Mouse (Mus musculus): ENCODE data around the gene Sgip1.

Gene Sgip1

GRCm38 (mm10) chr4:102741287-102741686, at the start of gene Sgip1:
Gene Sgip1, plus strand, starts transcription at chr4:102741297.
- no peak for DNase-seq

- DNase-seq, result no peak
Measured at GRCm38 (mm10) chr4:102691402-102691801, 49.7 kb upstream of the Sgip1 start.

- DNase-seq, result no peak
Measured at GRCm38 (mm10) chr4:102697966-102698365, 43.1 kb upstream of the Sgip1 start.

- no peak for DNase-seq
Measured at GRCm38 (mm10) chr4:102711731-102712130, 29.4 kb upstream of the Sgip1 start.

- DNase-seq, result no peak
Measured at GRCm38 (mm10) chr4:102715532-102715931, 25.6 kb upstream of the Sgip1 start.

GRCm38 (mm10) chr4:102717123-102717828, 23.8 kb upstream of the Sgip1 start:
- DNase-seq, result no peak

- no peak for DNase-seq
Measured at GRCm38 (mm10) chr4:102719535-102719934, 21.6 kb upstream of the Sgip1 start.

- no peak for DNase-seq
Measured at GRCm38 (mm10) chr4:102719951-102720350, 21.1 kb upstream of the Sgip1 start.

GRCm38 (mm10) chr4:102724442-102724841, 16.7 kb upstream of the Sgip1 start:
- DNase-seq, result no peak

- DNase-seq, result no peak
Measured at GRCm38 (mm10) chr4:102730976-102731375, 10.1 kb upstream of the Sgip1 start.

- no peak for DNase-seq
Measured at GRCm38 (mm10) chr4:102734022-102734657, 7.0 kb upstream of the Sgip1 start.

- no peak for DNase-seq
Measured at GRCm38 (mm10) chr4:102753334-102754090, 12.4 kb downstream of the Sgip1 start.

- DNase-seq, result peak; percentile 5
Measured at GRCm38 (mm10) chr4:102759095-102759890, 18.2 kb downstream of the Sgip1 start.

- DNase-seq, result peak; percentile 19
Measured at GRCm38 (mm10) chr4:102760042-102760821, 19.1 kb downstream of the Sgip1 start.

GRCm38 (mm10) chr4:102762075-102762474, 21.0 kb downstream of the Sgip1 start:
- DNase-seq, result no peak

GRCm38 (mm10) chr4:102769070-102769469, 28.0 kb downstream of the Sgip1 start:
- no peak for DNase-seq

GRCm38 (mm10) chr4:102769936-102770335, 28.8 kb downstream of the Sgip1 start:
- no peak for DNase-seq

GRCm38 (mm10) chr4:102771598-102772357, 30.7 kb downstream of the Sgip1 start:
- DNase-seq, result no peak

- no peak for DNase-seq
Measured at GRCm38 (mm10) chr4:102773225-102773624, 32.1 kb downstream of the Sgip1 start.

- DNase-seq, result no peak
Measured at GRCm38 (mm10) chr4:102773841-102774240, 32.7 kb downstream of the Sgip1 start.

- no peak for DNase-seq
Measured at GRCm38 (mm10) chr4:102774549-102774948, 33.5 kb downstream of the Sgip1 start.
